Mouse (Mus musculus) urinary bladder, postnatal 14 days (tissue): Measurements from ENCODE around the gene Hmgb1.
A peak's percentile ranks its signal among the peaks of the same experiment; 100 is the strongest.
"Not testable (repeated sequence)": the region's sequence is repeated elsewhere in the genome, so short reads cannot be mapped to it uniquely, and the experiment has no call there.

Experiments used
- DNase-seq: peaks from one replicate; pipeline ENCODE4 v3.0.0; 2021; ENCODE audit warnings: low spot score

Hmgb1 gene

DNA sequence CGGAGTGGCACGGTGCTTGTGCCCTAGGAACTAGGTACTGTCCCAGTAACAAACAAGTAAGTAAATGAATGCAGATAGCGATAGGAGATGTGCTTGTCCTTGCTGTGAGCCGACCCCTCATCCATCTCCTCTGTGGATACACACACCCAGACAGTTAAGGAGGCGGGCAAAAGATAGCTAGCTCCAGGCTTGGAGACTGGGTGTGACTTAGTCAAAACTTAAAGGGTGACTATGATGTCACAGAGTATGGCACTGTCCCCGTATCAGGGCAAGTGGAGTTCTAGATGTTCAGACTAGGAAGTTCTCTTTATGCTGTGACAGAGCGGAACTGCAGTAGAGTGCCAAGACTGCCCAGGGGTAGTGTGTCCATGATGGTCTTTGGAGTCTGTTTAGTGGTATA lies 37.6 kb downstream of the Hmgb1 start:
- DNase-seq: no peak

DNA sequence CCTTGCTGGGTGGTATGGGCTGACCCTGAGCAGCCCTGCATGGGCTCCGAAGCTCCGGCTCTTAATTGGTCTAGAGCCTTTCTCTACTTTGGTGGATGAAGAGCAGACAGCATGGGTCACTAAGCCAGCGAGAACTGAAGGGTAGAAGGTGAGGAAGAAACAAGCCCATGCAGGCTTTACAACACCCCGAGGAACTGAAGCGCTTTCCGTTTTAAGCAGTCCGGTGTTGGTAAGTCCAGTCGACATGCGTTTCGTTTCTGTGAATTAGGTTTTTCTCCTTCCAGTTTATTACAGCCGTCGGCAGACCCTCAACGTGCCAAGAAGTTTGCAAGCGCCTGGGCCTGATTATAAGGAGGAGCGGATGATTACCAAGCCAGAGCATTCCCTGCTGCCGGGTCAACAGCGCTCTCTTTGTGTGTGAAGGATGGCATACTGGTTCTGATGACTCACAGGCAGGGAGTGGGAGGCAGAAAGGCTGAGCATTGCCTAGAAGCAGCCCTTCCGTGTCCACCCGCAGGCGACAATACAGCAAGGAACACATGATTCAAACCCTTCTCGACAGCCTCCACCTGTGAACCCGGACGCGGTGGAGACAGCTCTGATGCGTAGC lies 40.4 kb downstream of the Hmgb1 start:
- DNase-seq: peak; percentile 57

DNA sequence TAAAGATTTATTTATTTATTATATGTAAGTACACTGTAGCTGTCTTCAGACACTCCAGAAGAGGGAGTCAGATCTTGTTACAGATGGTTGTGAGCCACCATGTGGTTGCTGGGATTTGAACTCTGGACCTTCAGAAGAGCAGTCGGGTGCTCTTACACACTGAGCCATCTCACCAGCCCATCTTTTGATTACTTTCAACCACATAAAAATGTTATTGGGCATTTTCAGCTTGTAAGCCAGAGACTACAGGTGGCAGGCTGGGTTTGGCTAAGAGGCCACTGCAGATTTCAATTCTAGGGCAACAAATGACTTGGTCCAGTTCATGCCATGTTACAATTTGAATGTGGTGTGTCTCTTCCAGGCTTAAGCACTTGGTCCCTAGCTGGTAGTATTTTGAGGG lies 43.1 kb downstream of the Hmgb1 start:
- DNase-seq: not testable (repeated sequence)

DNA sequence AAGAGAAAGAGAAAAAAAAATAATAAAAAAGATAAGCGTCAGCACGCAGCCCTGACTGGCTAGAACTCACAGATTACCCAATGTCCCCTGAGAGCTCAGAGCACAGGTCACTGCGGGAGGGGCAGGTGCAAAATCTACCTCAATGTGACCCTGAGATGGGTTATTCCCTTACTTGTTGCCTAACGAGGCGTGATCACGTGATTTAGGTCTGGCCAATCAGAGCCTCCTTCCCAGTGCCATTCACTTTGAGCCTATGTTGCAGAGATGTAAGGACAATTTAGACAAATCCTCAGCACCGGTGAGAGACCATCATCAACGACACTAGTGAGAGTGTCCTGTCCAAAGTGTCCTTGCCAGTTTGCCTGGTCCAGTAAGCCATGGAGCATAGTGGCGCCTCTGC lies 44.0 kb downstream of the Hmgb1 start:
- DNase-seq: no peak

DNA sequence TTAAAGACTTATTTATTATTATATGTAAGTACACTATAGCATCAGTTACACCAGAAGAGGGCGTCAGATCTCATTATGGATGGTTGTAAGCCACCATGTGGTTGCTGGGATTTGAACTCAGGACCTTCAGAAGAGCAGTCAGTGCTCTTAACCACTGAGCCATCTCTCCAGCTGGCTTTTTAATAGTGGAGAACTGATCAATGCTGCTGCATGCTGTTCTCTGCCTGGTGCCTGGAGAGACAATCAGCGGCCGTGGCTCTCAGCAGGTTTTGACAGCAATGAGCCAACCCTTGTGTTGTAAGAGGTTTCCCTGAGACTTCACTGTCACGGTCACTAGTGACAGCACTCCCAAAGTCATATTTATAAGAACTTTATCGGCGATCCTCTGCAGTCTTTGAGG lies 46.2 kb downstream of the Hmgb1 start:
- not testable (repeated sequence) for DNase-seq

DNA sequence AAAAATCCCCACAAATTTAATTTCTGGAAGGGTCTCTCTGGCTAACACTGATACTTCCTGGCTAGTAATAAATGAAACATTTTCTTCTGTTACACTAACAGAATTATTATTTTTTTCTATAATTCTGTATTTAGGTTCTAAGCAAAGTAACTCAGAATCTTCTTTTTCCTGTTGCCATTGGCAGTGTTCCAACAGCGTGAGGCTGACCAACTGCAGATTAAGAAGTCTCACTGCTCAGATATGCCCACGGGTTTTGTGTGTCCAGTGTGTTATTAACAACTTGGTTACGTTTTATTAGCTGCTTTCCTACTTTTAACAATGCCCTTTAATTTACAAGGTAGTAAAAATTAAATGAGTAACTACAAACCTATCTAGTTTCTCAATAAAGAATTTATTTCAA lies 46.8 kb downstream of the Hmgb1 start:
- no peak for DNase-seq

DNA sequence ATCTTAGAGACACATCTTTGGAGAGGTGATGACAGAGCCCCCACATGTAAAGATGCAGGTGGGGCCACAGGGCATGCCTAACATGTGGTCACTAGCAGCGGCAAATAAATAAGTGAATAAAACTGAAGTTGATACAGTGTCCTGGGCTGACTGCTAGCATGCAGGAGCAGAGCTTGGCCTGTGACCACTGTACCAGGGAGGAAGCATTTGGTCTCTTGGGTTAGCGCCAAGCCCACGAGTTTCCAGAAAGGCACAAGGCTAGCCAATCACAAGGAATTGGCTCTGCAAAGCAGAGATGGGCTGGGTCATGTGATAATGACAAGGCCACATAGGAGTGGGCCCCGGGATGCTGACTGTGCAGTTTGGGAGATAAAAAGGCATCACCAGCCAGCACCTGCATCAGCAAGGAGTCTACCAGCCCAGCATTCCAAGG lies 47.3 kb downstream of the Hmgb1 start:
- no peak for DNase-seq

DNA sequence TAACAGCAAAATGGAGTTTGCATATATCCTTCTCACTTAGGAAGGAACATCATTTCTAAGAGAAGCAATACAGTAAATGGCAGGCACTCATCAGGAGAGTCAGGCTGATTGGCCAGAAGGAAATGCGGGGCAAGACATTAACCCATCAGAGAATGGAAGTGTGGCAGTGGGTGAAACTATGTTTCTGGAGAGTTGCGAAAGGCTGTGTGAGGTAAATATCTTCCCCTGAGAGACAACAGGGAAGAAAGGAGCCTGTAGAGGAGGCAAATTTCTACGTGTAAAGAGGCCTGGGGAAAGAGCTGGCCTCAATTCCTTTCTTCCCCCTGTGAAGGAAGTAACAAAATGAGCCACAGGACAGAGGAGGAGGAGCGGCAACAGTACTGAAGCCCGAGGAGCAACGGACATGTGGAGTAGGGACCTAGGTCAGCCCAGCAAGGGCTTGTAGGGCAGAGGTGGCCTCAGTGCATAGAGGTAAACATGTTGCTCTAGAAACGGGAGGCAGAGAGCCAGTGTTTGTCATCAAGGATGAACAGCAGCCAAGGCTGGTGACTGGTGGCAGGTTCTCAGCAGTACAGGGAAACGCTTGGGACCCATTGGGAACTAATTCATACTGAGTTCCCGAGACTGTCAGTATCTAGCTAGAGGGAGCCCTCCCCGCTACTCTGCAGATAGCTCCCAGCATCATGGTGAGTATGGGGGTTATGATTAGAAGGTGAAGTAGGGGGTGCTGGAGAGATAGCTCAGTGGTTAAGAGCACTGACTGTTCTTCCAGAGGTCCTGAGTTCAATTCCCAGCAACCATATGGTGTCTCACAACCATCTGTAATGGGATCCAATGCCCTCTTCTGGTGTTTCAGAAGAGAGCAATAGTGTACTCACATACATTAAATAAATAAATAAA lies 48.6 kb downstream of the Hmgb1 start:
- DNase-seq: no peak

DNA sequence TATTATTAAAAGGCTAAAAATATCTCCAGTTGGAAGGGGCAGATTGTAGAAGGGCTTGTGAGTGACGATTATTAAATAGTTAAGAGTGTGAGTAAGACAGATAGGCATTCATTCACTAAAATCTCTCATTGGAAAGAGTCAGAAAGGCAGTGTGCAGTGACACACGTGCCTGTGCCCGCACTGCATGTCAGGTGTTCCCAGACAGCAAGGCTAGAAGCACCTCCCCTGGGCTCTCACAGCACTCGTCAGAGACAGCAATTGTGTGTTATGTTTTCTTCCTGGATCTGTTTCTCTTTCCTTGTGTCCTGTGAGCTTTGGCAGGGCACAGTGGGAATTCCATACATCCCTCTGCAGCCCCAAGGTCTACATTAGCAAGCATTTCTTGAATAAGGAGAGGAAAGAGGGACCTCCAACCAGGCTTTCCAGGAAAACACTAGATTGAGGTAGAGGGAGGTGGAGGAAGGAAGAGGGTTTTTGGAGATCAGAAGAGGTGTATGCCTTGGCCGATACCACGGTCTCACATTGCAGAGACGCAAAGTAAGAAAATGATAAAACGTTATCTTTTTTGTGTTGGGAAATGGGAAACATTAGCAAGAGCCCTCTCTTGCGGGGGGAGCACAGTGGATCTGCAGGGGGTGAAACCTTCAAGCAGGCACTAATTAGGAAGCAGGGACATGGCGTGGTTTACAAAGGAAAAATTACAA lies 49.4 kb downstream of the Hmgb1 start:
- no peak for DNase-seq

DNA sequence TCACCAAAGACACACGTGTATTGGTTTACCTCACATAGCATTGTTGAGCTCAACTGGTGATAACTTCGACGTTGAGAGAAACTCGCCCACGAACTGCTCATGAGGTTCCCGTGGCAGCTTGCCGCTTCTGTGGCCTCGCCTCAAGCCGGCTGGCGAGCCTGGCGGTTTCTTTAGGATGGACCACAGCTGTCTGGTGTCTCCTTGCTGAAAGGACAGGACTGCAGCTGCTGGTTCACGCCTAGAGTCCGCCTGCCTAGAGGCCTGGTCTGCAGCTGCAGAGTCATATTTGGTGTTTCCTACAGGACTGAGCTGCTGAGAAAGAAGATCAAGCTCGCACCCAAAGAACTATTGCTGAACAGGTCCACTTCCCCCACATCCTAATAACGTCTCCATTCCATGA lies 55.8 kb downstream of the Hmgb1 start:
- DNase-seq: peak; percentile 46

DNA sequence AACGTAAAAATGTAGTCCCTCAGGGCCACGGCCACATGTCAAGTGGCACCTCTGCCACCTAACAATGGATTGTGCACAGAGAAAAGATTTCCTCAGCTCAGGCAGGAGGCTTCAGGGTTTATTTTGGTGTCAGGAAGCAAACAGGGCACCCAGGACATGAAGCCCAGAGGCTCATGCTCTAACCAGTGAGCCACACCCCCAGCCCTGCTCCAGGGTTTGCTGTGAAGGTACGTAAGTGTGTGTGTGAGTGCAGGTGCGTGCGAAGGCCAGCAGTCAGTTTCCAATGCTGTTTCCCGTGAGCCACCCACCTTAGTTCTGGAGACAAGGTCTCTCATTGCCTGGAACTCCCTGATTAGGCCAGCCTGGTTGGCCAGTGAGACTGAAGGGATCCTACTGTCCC lies 60.5 kb downstream of the Hmgb1 start:
- DNase-seq: no peak

DNA sequence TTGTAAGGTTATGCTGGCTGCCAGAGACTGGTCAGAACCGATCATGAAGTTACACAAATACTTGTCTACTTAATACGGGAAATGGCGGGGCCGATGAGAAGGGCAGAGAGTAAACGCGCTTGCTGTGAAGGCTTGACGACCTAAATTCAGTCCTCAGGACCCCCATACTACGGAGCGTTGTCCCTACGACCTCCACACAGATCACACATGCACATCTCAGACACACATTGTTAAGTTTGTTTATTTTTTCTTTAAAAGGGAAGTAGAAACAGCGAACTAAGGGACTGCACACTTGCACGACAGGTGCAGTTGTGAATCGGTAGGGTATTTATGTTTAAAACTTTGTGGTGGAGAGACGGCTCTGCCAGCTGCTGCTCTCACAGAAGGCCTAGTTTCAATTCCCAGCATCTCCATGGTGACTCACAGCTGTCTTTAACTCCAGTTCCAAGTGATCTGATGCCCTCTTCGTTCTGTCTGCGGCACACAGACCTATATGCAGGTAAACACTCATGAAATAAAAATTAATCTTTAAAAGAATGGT lies 64.9 kb downstream of the Hmgb1 start:
- no peak for DNase-seq

DNA sequence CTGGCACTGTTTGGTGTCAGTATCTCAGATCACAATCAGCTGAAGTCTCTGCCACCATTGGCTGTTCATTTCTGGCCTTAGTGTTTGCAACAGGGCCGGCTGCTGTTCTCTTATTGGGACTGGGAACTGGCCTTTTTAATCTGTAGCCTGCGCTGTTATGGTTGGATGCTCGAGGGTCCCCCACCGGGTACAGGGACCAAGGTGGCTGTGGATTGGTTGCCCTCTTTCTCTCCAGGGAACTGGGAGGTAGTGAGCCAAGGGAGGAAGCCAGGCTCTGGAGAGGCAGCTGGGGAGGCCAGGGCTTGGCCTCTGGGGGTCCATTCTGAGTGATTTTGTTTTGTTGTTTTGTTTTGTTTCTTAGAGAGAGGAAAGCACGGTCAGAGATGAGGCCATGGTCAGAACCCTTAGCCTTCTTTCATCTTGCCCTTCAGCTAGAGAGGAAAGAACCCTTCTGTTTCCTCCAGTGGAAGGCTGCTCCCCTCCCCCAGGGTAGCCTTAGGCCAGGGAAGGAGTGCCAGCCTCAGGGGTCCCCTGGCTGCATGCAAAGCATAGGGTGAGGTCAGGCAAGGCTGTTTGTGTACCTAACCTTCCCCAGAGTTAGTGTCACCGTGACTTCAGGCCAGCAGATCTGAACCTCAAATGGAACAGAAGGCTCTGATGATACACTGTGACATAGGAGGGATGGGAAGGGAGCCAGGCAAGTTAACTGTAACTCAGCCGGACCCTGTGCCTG lies 66.3 kb downstream of the Hmgb1 start:
- no peak for DNase-seq

DNA sequence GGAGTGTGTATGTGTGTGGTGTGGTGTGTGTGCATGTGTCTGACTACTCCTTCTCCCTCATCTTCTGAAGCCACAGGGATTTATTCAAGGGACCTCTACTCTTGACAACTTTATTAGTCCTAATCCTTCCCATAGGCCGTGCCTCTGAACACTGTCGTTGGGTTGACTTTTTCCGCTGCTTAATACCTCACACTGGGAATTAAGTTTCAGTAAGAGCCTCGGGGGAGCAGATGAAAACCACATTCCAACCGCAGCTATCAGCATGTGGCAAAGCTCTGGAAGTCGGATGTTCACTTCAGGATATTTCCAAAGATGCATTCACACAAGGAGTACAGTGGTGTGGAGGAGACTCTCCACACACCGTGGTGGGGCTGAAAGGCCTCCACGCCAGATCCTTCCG lies 69.7 kb downstream of the Hmgb1 start:
- DNase-seq: no peak

DNA sequence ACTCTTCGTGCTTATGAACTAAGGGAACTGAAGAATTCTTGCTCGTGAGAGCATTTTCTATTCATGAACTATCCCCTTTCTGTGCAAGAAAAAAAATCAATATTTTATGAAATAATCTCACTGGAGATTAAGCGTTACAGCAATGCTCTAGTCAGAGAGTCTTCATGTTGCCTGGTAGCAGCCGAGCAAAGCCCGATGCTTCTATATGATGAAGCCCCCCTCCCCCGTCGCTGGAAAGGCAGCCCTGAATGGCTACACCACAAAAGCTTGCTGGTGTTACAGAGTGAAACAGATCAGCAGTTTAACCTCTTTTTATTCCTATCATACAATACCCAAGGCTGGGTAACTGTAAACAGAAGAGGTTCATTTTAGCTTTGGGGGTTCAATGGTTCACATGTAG lies 70.3 kb downstream of the Hmgb1 start:
- no peak for DNase-seq

DNA sequence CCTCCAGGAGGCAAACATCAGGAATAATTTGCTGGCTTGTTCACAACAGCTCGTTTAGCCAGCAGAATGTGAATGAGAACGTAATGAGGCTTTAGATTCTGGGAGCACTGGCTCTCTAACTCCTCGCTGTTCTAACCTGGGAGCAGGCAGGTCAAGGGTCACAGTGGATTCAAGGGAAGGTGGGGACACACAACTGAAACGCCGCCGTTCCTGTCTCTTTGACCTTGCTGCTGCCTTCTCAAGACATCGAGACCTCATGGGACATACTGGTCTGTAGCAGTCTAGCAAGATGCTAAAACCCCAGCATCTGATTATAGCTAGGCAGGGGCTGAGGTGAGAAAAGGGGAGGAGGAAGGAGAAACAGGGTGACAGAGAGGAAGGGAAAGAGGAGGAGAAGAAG lies 70.8 kb downstream of the Hmgb1 start:
- no peak for DNase-seq

DNA sequence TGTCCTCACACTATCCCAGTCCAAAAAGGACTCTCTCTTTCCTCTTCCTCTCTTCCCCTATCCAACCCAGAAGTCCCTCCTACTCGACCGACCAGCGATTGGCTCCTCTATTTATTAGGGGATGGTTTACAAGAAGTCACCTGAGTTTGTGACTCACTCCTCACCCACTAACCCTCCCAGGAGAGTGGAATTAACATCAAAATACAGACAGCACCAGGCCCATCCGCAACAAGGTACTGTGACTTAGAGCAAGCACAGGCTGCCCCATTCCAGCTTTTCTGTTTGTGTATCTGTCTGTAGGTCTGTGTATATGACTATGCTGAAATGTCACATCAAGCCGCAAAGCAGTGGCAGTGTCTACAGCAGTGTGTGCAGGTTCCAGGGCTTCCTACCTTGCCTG lies 71.7 kb downstream of the Hmgb1 start:
- no peak for DNase-seq

DNA sequence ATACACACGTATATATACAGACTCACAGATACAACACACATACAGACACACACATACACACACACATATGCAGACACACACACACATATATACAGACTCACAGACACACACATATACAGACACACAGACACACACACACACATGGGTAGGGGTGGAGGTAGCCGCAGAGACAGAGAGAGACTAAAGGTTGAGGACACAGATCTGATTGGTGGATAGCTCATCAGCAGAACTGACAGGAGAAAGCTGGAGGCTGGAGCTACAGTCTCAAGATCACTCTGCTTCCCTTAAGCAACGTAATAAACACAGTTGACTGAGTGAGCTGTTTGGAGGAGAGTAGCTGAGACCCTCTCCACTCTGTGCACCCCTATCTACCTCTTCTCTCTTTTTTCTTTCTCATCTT lies 75.1 kb downstream of the Hmgb1 start:
- no peak for DNase-seq

DNA sequence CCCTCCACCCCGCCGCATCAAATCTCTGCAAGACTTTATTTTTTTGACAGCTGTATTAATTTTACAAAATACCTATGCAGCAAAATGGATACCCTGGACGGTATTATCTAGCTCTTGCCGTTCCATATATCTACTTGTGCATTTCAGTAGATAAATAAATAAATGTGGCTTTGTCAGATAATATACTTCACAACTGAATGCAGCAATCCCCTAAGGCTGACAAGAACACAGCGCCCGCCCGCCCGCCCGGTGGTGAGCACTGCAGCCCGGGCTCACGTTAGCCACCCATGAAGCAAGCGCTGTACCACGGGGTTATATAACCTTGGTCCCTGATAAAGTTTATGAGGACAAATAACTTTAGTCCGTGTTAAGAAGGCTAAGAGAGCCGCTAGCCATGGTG lies 76.1 kb downstream of the Hmgb1 start:
- no peak for DNase-seq

DNA sequence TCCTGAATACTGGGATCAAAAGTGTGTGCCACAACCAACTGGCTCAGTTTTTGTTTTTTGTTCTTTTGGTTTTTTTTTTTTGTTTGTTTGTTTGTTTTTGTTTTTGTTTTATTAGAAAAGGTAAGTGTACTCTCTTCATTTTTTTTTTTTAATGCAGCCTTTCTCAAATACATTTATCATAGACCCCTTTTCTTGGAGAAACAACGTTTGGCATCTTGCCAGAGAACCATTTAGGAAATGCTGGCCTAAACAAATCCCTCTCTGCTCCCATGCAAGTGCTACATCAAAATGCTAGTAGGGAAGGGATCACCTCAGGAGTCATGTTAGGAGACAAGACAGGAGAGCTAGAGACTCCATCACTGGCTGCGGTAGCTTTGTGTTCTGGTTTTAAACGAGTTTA lies 76.7 kb downstream of the Hmgb1 start:
- no peak for DNase-seq

DNA sequence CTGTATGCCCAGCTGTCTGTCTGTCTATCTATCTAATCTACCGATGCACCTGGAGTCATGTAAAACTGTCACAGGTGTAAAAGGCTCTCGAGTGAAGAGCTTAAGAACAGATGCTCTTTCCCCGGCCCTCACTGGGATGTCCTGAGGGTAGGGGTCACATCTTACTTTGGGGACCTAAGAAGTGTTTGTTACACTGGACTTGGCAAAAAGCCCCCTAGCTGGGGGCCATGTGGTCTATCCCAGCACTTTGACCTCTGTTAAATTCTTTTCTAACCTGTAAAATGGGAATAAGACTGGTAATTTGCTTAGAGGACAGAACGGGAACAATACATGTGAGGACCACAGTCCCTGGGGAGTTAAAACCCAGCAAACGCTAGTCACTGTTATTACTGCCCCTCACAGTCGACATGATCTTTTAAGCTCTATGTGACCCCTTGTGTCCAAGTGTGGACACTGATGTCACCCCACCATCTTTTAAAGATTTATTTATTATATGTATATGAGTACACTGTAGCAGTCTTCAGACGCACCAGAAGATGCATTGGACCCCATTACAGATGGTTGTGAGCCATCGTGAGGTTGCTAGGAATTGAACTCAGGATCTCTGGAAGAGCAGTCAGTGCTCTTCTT lies 80.1 kb downstream of the Hmgb1 start:
- no peak for DNase-seq

DNA sequence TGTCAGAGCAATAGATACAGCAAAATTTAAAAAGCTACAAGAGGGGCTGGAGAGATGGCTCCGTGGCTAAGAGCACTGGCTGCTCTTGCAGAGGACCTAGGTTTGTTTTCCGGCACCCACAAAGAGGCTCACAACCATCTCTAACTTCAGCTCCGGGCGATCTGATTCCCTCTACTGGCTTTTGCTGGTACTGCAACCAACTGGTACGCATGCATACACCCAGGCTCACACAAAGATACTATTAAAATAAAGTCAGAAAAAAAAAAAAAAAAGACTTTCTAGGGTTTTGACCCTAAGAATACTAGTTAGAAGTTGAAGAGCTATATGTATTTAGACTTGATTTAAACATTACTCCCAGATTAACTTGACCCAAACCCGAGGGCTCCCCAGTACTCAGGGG lies 82.4 kb downstream of the Hmgb1 start:
- DNase-seq: no peak
